Mouse (Mus musculus): ENCODE data around the gene St3gal4. TPM values are rescaled to one million over a fixed set of nuclear protein-coding genes. Genes with fewer than 3 reads are reported as not detected.

The St3gal4 gene
- polyA plus RNA-seq (2012; ENCODE audit: low replicate concordance), result 29.5 and 78.2 TPM in 2 replicates

DNA sequence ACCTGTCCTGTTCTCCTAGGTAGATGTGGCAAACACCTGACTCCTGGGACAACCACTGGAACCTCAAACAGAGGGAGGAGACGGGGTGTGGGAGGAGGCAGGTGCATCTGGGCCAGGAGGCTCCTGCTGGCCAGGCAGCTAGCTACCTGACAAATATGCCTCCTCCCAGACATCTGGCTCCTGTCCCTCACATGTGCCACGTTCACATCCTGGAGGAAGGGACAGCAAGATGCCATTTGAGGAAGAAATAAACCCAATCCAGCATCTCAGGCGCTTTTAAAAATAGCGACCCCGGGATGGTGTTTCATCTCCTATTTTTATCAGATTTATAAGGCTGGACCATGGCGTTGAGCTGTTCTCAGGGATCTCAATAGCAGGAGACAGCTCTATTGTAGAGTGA, at the start of gene St3gal4:
Gene St3gal4, minus strand, starts transcription at position 101 of the 400 bp plus-strand sequence.

Other genes with a start within 250 kb of the St3gal4 start
- gene Dcps, start 56.8 kb upstream of the St3gal4 start, polyA plus RNA-seq (2012; ENCODE audit: low replicate concordance), result 10.3 and 52.2 TPM in 2 replicates
- 10.2 and 14.2 TPM in 2 replicates for gene Srpr, start 80.9 kb upstream of the St3gal4 start, polyA plus RNA-seq (2012; ENCODE audit: low replicate concordance)
- gene Tirap, start 81.0 kb upstream of the St3gal4 start, polyA plus RNA-seq (2012; ENCODE audit: low replicate concordance), result 5.5 and 10.2 TPM in 2 replicates
- gene Foxred1, start 91.8 kb upstream of the St3gal4 start, polyA plus RNA-seq (2012; ENCODE audit: low replicate concordance), result 4.0 and 8.1 TPM in 2 replicates
- 0.97 and 5.0 TPM in 2 replicates for gene Fam118b, start 148.5 kb upstream of the St3gal4 start, polyA plus RNA-seq (2012; ENCODE audit: low replicate concordance)
- gene Rpusd4, start 148.6 kb upstream of the St3gal4 start, polyA plus RNA-seq (2012; ENCODE audit: low replicate concordance), result 2.1 and 4.2 TPM in 2 replicates

Data from hematopoietic multipotent progenitor cell, adult 10-12 weeks (in vitro differentiated cells).